Mouse (Mus musculus) cerebellum, adult (tissue): Measurements from ENCODE around the gene Tceanc2.

Source experiments
- ATAC-seq: cut with Nextera tagmentation; 2 replicates; pipeline ENCODE4 v1.9.2; 2017; ENCODE audit warnings: mild to moderate bottlenecking, moderate library complexity, mixed read lengths; ENCODE audit not compliant: insufficient number of reproducible peaks, low FRiP score, low TSS enrichment

Tceanc2 gene

DNA sequence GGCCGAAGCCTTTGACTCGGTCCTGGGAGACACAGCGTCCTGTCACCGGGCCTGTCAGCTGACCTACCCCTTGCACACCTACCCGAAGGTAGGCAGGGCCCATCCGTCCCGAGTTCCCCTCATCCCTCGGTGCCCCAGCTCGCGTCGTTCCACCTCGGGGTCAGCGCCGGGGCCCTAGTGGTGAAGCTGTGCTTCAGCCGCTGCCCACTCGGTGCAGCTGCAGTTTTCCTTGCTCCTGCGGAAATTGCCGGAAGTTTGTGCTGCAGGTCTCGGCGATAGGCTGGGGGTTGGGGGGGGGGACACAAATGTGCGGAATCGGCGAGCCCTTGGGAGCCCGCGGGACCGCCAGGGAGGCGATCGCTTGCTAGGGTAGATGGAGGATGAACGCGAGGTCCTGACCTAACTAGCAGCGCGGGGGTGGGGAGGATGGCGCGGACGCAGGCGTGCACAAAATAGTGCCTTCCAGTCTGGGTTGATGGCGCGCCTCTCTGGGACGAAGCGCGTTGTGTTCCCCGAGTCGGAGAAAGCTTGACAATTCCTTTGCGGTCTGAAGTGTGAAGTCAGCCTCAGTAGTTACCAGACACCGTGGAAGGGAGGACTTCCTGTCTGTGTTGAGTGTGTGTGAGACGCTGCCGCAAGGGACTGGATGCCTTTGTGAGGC is at the start of gene Tceanc2:
Tceanc2 (minus strand) TSS at position 287 of the 661 bp plus-strand sequence.
- peak; percentile 61 for ATAC-seq

DNA sequence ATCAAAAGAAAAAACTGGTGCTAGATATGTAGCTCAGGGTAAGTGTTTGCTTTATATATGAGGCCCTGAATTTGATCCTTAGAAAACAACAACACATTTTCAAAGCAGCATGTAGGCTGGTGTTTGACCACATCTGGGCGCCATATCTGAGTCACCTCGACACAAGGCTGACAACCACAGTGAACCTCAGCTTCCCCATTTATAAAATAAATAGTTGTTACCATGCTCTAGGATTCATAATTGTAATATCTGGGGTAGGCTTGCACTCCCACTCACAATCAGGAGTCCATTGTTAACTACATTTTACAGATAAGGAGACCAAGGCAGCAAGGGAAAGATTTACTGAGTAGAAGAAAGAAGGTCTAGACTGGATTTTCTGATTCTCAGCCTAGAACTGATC is 47.4 kb upstream of the Tceanc2 start:
- ATAC-seq = no peak

DNA sequence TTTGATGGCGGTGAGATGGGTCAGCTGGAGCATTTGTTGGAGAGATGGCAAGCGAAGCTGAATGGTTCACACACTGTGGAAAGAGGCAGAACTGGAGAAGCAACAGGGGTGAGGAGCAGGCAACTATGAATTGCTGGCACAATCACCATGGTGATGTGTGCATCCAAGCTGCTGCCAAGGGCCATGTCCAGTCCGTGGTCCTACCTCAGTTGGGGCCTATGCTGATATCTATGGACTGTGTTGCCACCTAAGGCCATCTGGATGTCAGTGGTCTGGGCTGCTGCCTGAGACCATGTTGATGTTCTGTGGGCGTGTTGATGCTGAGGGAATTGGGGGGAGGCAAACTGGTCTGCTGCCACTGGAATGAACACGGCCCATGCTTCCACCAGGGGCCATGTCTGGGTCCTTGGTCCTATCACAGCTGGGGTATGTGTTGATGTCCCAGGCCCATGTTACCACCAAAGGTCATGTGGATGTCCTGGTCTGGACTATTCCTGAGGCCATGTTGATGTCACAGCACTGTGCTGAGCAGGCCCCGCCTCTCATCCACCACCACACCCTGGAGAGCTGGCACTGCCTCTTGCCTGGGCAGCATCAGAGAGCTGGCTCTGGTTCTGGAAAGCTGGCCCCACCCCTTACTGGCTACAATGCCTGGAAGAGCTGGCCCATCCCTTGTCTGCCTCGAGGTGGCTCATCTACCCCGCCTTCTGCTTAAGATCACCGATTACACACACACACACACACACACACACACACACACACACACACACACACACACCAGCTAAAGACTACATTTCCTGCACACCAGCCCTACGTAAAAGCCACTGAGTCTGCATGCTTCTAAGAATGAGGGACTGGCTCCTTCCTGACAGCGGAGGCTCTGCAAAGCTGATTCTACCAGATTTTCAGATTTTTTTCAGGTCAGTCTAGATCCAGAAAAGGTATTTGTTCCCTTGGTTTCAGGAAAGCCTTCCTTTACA is 44.6 kb upstream of the Tceanc2 start:
- no peak for ATAC-seq

DNA sequence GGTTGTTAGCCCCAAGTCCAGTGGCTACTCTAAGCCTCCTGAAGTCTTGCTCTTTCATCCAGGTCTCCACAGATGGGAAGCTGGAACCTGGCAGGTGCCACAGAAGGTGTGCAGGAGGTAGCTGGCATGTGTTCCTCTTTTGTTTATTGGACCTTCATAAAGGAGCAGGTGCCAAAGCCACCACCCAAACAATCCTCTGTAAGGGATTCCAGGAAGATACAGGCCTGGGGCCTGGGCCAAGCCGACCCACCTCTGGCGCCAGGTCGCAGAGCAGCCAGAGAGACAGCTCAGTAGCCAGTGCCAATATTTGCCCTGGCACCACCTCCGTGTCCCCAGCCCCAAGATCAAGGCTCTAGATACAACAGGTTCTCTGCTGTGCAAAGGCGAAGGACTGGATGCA is 42.6 kb upstream of the Tceanc2 start:
- ATAC-seq = no peak

DNA sequence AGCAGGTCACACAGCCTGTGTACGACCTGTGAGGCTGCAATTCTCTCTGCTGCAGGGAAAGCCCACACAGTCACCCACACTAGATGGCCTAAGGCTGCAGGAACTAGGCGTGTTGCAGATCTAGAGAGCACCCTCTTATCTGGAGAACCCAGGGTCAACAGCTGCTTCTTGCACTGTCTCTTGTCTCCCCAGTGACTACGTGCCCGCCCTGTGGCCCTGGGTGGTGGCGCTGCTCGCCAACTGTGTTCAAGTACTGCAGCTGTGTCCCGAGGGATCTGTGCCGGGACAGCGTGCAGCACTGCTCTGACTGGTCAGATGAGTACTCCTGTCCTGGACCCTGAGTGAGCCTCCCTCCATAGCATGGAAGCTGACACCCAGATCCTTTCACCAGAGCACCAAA is 38.7 kb upstream of the Tceanc2 start:
- no peak for ATAC-seq

DNA sequence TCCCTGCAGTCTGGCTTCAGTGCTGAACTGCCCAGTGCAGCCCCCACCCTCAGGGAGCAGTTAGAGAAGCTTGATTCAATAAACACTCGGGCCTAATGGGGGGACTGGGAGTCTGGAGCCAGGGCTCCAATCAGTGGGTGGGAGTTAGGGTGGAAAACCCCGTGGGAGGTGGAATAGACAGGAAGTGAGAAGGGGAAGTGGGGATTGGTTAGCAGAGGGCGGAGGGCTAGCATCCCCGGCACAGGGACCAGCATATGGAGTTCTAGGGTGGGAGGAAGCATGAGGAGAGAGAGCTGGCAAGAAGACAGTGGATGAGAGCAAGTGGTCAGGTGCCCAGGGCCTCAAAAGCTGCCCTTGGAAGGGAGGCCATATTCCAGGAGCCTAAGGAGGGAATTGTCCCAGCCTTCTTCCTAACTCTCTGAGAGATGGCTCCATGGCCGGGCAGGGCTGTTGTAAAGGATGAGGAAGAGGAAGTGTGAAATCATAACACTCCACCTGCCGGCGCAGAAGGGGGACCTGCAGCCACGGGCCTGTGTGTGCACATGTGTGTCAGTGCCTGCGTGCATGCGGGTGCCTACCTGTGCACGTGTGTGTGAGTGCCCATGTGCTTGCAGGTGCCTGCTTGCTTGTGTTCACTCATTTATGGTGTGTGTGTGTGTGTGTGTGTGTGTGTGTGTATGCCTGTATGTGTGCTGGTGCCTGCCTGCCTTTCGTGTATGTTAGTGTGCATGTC is 34.5 kb upstream of the Tceanc2 start:
- ATAC-seq = no peak

DNA sequence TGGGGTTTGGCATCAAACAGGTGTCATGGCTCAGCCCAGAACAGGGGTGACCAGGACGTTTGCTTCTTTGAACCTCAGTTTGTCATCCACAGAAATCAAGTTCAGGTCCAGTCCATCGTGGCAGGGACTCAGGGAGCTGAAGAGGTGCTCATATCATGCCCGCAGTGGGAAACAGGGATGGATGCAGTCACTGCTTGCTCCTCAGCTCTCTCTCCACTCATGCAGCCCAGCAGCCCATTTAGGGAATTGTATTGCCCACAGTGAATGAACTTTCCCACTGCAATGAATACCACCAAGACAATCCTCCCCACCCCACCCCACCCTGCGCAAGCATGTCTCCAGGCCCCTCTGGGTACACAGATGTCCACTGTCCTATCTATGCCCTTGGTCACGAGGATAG is 33.0 kb upstream of the Tceanc2 start:
- ATAC-seq = no peak

DNA sequence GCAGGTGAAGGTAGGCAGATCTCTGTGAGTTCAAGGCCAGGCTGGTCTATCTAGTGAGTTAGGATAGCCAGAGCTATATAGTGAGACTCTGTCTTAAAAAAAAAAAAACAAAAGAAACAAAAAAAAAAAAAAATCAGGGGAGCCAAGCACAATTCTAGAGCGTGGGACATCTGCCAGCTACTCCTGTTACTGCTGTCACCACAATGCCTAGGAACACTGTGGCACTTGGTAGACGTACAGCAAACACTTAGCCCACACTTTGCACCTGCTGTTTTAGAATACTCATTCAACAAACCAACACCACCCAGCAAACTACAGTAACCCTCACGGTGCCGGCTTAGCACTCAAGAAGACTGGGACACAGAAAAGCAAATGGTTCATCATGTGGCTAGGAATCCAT is 32.5 kb upstream of the Tceanc2 start:
- no peak for ATAC-seq

DNA sequence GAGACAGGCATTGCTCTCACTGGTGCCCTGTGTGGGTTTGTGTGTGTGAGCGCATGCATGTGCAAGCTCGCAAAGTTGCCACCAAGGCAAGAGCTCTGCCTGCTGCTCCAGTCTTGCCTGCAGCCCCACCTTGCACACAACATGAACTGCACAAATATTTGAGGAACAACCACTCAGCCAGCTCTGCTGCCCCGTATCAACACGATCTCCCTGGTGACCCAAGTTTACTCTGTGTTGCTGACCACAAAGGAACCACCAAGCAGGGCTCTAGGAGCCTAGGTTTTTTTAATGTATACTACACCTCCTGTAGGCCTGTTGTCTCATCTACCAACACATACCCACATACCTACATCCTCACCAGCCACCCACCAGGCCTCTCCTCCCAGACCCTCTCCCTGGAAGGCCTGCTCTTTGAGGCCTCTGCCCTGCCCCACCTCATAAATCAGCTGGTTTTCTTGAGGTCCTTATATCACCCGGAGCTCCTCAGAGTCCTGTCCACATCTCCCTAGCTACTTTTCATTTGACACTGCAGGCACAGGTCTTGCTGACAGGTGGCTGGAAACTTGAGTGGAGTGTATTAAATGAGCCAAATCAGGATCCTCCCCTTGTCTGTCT is 31.7 kb upstream of the Tceanc2 start:
- ATAC-seq = no peak

DNA sequence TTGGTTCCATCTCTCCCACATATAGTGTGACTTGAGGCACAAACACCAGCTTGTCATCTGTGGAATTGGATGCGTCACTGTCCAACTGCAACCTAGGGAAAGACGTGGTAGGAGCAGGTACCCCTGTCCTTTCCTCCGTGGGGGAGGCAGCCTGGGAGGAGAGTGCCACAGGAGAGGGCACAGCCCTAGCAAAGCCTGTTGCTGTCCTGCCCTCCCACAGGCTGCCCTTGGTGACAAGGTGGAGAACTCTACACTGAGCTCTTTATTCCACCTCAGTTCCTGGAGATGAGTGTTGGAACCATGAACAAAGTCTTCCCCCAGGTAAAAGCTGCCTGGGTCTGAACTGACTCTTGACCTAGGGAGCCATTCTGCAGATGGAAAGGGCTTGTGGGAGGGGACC is 30.0 kb upstream of the Tceanc2 start, which contains the start of gene Ldlrad1:
Ldlrad1 (plus strand) TSS at position 301 of the 400 bp plus-strand sequence.
- no peak for ATAC-seq

DNA sequence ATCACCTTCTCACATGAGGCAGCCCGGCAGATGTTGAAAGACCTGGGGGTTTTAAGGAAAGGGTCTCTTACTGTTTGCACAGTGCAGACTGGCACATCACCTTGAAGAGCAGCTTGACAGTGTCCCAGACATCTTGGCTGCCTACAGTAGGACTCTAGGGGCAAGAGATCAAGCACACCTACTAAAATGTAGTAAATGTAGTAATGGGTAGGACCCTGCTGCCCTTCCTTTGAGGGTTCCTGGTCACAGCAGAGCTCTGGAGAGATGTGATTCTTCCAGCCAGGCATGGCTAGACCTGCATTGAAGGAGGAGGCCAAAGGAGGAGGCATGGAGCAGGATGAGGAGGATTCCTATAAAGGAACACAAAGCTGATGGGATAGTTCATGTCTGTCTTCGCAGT is 28.1 kb upstream of the Tceanc2 start:
- ATAC-seq = no peak

DNA sequence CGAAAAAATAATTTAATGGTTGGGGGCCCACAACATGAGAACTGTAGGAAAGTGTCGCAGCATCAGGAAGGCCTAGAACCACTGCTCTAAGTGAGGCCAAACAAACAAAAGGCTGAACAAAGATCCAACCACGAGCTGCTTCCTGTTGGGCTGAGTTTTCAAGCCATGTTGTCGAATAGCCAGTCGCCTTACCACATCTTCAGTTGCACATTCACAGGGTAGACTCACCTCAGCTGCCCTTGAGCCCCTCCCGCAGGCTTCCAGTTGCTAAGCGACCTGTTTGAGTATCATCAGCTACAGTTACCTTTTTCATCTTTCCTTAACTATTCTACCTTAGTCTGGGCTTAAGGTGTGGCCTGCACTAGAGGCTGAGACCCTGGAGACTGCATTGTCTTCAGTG is 24.1 kb upstream of the Tceanc2 start:
- no peak for ATAC-seq

DNA sequence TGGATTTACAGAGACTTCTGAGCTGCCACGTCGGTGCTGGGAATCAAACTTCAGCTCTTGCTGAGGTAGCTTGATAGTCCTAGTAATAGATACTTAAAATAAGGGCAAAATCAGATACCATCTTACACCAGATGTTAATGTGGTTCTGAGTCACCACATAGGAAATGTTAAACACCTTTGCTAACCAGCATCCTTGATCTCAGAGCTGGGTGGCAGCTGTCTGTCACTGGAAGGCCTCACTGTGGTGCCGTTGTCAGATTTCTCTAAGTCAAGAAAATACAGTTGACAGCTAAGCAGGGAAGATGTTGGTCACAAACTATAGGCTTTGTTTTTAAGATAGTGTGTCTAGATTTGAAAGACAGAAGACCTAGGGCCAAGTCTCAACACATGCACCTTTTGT is 22.9 kb upstream of the Tceanc2 start:
- ATAC-seq = no peak

DNA sequence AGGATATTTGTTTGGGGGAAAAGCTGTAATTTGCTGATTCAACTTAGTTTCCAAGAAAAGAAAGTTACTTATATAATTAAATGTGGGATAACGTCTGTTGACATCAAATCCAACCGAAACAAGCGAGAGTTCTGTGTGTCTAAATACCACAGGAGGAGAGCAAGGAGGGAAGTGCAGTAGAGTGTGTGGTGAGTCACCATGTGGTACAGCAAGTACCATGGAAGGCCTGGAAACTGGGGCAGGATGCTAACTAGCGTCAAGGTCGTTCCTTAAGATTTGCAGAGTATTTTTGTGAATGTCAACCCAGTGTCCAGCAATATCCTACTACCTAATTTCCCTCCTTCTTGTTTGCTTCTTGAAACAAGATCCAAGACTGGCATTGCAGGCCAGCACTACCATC is 19.2 kb upstream of the Tceanc2 start:
- no peak for ATAC-seq

DNA sequence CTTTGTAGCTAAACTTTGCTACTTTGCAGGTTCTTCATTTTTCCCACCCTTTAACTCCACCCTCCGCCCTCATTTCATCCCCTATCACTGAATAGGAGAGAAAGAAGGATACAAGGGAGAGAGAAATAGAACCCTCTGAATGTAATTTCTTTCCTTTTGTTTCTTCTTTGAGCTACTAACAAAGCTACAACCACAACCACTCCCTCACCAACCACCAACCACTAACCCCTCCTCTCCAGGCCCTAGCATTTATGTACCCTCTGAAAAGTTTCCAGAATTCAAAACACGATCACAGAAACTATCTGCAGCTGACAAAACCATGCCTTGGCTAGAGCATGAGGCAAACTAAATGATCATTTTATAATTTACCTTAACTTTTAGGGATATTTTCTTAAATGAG is 17.5 kb upstream of the Tceanc2 start:
- no peak for ATAC-seq

DNA sequence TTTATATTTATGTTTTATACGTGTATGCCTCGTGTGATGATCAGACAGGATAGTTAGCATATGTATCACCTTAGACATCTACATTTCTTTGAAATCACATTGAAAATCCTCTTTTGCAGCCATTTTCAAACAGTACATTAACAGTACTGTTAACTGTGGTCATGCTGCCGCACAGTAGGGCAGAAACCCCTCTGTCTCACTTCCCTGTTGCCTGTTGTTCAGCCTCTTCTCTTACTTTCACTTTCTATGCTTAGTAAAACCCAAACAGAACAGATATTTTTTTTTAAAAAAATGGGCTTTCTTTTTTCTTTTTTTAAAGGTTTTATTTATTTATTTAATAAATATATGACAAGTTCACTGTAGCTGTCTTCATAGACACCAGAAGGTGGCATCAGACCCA is 14.9 kb upstream of the Tceanc2 start:
- no peak for ATAC-seq

DNA sequence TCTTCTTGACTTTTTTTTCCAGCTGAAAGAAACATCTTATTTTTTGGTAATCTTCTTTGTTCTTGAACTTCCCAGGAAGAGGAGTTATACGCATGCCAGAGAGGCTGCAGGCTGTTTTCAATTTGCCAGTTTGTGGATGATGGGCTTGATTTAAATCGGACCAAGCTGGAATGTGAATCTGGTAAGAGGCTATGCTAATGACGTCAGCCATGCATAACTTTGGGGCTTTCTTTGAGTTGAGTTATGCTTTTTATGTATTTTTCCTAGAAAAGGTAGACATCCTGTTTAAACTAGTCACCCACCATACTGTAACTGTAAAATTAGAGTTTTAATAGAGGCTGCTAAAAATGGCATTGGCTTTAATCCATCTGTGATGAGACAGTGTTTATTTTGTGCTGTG is 6.8 kb upstream of the Tceanc2 start:
- ATAC-seq = no peak

DNA sequence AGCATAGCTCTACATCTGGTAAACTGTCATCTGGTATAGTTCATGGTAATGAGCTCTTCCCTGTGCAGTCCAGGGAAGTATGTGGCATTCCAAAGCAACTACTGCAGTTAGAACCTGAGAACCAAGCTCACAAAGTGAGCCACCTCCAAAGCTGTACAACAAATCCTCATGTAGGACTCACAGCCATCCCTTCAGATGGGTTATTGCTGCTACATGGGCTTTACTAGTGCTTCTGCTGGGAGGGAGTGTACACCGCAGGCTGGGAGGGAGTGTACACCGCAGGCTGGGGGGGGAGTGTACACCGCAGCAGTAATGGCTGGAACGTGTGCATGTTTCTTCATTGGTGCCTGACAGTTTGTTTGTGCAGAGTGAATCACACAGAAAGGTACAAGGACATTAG is 4.3 kb upstream of the Tceanc2 start:
- no peak for ATAC-seq

DNA sequence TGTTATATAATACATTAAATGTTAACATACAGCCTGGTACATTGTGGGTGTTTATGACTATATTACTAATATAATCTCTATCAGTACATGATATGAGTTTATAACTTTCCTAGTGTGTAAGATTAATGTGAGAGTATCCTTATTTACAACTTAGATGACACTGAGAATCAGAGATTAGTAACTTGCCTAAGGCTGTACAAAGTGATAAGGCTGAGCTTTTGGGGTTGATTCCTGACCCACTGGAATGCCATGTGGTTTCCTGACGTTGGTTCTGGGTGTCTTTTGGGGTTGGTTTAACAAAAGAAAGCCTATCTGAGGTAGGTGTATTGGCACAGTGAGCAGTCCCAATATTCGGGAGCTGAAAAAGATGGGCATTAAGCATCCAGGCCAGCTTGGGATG is 3.9 kb upstream of the Tceanc2 start:
- ATAC-seq = no peak

DNA sequence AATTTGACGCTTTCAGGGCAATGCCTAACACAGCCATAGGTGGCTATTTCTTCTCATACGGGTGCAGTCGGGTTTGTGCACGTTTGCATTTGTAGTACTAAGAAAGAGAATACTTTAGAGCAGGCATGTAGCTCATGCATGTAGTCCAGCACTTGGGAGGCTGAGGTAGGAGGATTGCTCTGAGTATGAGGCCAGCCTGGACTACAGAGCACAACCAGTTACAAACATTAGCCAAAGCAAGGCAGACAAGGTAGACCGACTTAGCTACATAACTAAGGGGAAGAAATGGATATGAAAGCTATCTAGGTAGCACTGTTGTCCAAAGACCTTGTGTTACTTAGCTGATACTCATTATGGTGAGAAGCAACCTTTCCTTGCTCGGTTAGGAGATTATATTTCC is 3.0 kb upstream of the Tceanc2 start:
- no peak for ATAC-seq

DNA sequence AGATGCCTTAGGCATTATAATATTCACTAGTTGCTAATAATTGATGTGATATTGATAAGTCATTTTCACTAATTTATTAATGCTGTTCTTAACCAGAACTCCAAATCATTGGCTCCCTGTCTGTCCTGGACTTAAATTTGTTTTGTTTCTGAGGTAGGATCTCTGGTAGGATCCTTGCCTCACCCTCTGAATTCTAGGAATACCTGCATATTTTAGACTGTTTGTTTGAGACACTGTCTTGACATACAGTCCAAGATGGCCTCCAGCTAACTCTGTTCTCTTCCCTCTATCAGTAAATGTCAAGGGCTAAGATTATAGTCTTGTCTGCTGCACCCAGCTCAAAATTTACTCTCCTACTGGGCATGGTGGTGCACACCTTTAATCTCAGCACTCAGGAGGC is 1.8 kb upstream of the Tceanc2 start:
- ATAC-seq = no peak
